Mouse (Mus musculus): ENCODE results near the gene Tmcc1.
"Not testable (repeated sequence)": the region's sequence is repeated elsewhere in the genome, so short reads cannot be mapped to it uniquely, and the experiment has no call there.

The Tmcc1 gene

GRCm38 (mm10) chr6:116147386-116147785 lies 45.9 kb downstream of the Tmcc1 start:
- no peak for DNase-seq (ENCODE audit: low read depth, low spot score)

GRCm38 (mm10) chr6:116141696-116142095 lies 51.6 kb downstream of the Tmcc1 start:
- no peak for DNase-seq (ENCODE audit: low read depth, low spot score)

GRCm38 (mm10) chr6:116140782-116141181 lies 52.5 kb downstream of the Tmcc1 start:
- no peak for DNase-seq (ENCODE audit: low read depth, low spot score)

- no peak for DNase-seq (ENCODE audit: low read depth, low spot score)
Observed at GRCm38 (mm10) chr6:116139143-116139856, 54.0 kb downstream of the Tmcc1 start.

GRCm38 (mm10) chr6:116135971-116136632 lies 57.2 kb downstream of the Tmcc1 start:
- peak; percentile 79 for DNase-seq (ENCODE audit: low read depth, low spot score)

GRCm38 (mm10) chr6:116133756-116134155 lies 59.5 kb downstream of the Tmcc1 start:
- DNase-seq (ENCODE audit: low read depth, low spot score): no peak

- DNase-seq (ENCODE audit: low read depth, low spot score): no peak
Observed at GRCm38 (mm10) chr6:116131771-116132170, 61.5 kb downstream of the Tmcc1 start.

GRCm38 (mm10) chr6:116128710-116129109 lies 64.6 kb downstream of the Tmcc1 start:
- DNase-seq (ENCODE audit: low read depth, low spot score): peak; percentile 75

- no peak for DNase-seq (ENCODE audit: low read depth, low spot score)
Observed at GRCm38 (mm10) chr6:116127918-116128443, 65.3 kb downstream of the Tmcc1 start.

- no peak for DNase-seq (ENCODE audit: low read depth, low spot score)
Observed at GRCm38 (mm10) chr6:116126577-116126976, 66.7 kb downstream of the Tmcc1 start.

GRCm38 (mm10) chr6:116122881-116123280 lies 70.4 kb downstream of the Tmcc1 start:
- no peak for DNase-seq (ENCODE audit: low read depth, low spot score)

GRCm38 (mm10) chr6:116119669-116120068 lies 73.6 kb downstream of the Tmcc1 start:
- DNase-seq (ENCODE audit: low read depth, low spot score): peak; percentile 79

GRCm38 (mm10) chr6:116116634-116117033 lies 76.7 kb downstream of the Tmcc1 start:
- DNase-seq (ENCODE audit: low read depth, low spot score): not testable (repeated sequence)

- DNase-seq (ENCODE audit: low read depth, low spot score): no peak
Observed at GRCm38 (mm10) chr6:116110588-116110987, 82.7 kb downstream of the Tmcc1 start.

GRCm38 (mm10) chr6:116107471-116108358 lies 85.6 kb downstream of the Tmcc1 start:
- peak; percentile 69 for DNase-seq (ENCODE audit: low read depth, low spot score)

- DNase-seq (ENCODE audit: low read depth, low spot score): no peak
Observed at GRCm38 (mm10) chr6:116106967-116107470, 86.3 kb downstream of the Tmcc1 start.

- DNase-seq (ENCODE audit: low read depth, low spot score): no peak
Observed at GRCm38 (mm10) chr6:116097579-116097978, 95.7 kb downstream of the Tmcc1 start.

- DNase-seq (ENCODE audit: low read depth, low spot score): no peak
Observed at GRCm38 (mm10) chr6:116089402-116089801, 103.9 kb downstream of the Tmcc1 start.

GRCm38 (mm10) chr6:116086036-116086435 lies 107.2 kb downstream of the Tmcc1 start:
- no peak for DNase-seq (ENCODE audit: low read depth, low spot score)

GRCm38 (mm10) chr6:116082239-116082638 lies 111.0 kb downstream of the Tmcc1 start:
- DNase-seq (ENCODE audit: low read depth, low spot score): no peak

GRCm38 (mm10) chr6:116081375-116081774 lies 111.9 kb downstream of the Tmcc1 start:
- peak; percentile 33 for DNase-seq (ENCODE audit: low read depth, low spot score)

- DNase-seq (ENCODE audit: low read depth, low spot score): no peak
Observed at GRCm38 (mm10) chr6:116080756-116081155, 112.5 kb downstream of the Tmcc1 start.
